Mouse (Mus musculus): ENCODE results near the gene Ntrk1.

Gene Ntrk1

GRCm38 (mm10) chr3:87785156-87785555 is 9.8 kb downstream of the Ntrk1 start:
- no peak for DNase-seq

- DNase-seq, result no peak
Observed at GRCm38 (mm10) chr3:87783282-87784023, 11.5 kb downstream of the Ntrk1 start.

- DNase-seq, result no peak
Observed at GRCm38 (mm10) chr3:87779086-87779485, 15.9 kb downstream of the Ntrk1 start.

GRCm38 (mm10) chr3:87778283-87778682 is 16.7 kb downstream of the Ntrk1 start:
- no peak for DNase-seq

- no peak for DNase-seq
Observed at GRCm38 (mm10) chr3:87771088-87771487, 23.9 kb downstream of the Ntrk1 start.

- DNase-seq, result peak; percentile 51
Observed at GRCm38 (mm10) chr3:87770280-87770679, 24.7 kb downstream of the Ntrk1 start.

- no peak for DNase-seq
Observed at GRCm38 (mm10) chr3:87769506-87769905, 25.5 kb downstream of the Ntrk1 start.

- DNase-seq, result peak; percentile 85
Observed at GRCm38 (mm10) chr3:87768844-87769243, 26.1 kb downstream of the Ntrk1 start.

GRCm38 (mm10) chr3:87768431-87768830 is 26.5 kb downstream of the Ntrk1 start:
- DNase-seq, result no peak

- no peak for DNase-seq
Observed at GRCm38 (mm10) chr3:87767764-87768163, 27.2 kb downstream of the Ntrk1 start.

GRCm38 (mm10) chr3:87766284-87766667 is 28.7 kb downstream of the Ntrk1 start:
- DNase-seq, result no peak

GRCm38 (mm10) chr3:87765631-87766283 is 29.2 kb downstream of the Ntrk1 start:
- DNase-seq, result no peak

GRCm38 (mm10) chr3:87765091-87765490 is 29.9 kb downstream of the Ntrk1 start:
- peak; percentile 84 for DNase-seq

- DNase-seq, result no peak
Observed at GRCm38 (mm10) chr3:87764506-87764905, 30.5 kb downstream of the Ntrk1 start.

GRCm38 (mm10) chr3:87763683-87764289 is 31.2 kb downstream of the Ntrk1 start:
- peak; percentile 21 for DNase-seq

- DNase-seq, result no peak
Observed at GRCm38 (mm10) chr3:87763202-87763601, 31.8 kb downstream of the Ntrk1 start.

- DNase-seq, result no peak
Observed at GRCm38 (mm10) chr3:87761408-87762375, 33.3 kb downstream of the Ntrk1 start.

GRCm38 (mm10) chr3:87758641-87759040 is 36.3 kb downstream of the Ntrk1 start:
- DNase-seq, result no peak

GRCm38 (mm10) chr3:87756488-87756887 is 38.5 kb downstream of the Ntrk1 start:
- DNase-seq, result no peak

GRCm38 (mm10) chr3:87755964-87756363 is 39.0 kb downstream of the Ntrk1 start:
- peak; percentile 89 for DNase-seq

- no peak for DNase-seq
Observed at GRCm38 (mm10) chr3:87753829-87754228, 41.1 kb downstream of the Ntrk1 start.

GRCm38 (mm10) chr3:87752567-87752966 is 42.4 kb downstream of the Ntrk1 start:
- no peak for DNase-seq

GRCm38 (mm10) chr3:87749977-87750376 is 45.0 kb downstream of the Ntrk1 start:
- no peak for DNase-seq
